Mouse (Mus musculus): ENCODE results near the gene Chst10.

The Chst10 gene

GRCm38 (mm10) chr1:38866242-38866641 lies 31.7 kb downstream of the Chst10 start:
- no peak for DNase-seq (ENCODE audit: low spot score)

DNA sequence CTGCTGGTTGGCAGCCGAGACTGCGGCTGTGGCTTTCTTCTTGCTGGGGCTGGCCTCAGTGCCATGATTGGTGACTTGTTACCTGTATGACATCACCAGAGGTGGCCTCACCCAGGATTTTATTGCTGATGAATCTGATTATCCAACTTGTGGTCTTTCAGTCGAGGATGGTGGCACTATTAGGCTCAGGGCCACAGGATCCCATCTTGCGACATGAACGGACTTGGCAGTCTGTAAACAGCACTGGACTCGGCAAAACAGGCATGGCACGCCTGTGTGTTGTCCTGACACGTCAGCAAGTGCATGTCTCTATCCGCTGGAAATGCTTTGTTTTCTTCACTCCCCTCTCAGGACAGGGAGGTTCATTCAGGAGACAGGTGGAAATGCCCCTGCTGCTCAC lies 33.6 kb downstream of the Chst10 start:
- DNase-seq (ENCODE audit: low spot score): no peak

- DNase-seq (ENCODE audit: low spot score): no peak
Measured at GRCm38 (mm10) chr1:38862213-38862612, 35.7 kb downstream of the Chst10 start.

DNA sequence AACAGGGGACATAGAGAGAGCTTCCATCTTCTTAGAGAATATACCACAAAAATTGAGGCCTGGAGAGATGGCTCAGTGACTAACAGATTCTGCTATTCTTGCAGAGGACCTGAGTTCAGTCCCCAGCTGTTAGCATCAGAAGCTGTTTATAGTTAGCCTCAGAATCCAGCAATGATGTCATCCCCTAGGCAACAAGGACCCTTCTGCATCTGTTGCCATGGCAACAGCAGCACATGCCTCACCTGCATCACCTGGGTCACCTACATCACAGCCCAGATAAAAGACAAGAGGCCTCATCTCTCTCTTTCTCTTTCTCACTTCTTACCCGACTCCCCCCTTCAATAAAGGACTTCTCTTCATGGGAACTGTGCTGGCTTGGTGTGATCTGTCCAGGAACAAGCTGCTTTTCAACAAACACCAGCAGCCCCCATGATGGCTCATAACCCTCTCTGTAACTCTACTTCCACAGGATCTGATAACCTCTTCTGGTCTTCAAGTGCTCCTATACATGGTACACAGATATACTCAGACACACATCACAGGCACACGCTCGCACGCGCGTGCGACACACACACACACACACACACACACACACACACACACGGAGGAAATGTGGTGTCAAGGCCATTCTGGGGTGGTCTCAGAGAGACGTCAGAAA lies 37.0 kb downstream of the Chst10 start:
- no peak for DNase-seq (ENCODE audit: low spot score)

DNA sequence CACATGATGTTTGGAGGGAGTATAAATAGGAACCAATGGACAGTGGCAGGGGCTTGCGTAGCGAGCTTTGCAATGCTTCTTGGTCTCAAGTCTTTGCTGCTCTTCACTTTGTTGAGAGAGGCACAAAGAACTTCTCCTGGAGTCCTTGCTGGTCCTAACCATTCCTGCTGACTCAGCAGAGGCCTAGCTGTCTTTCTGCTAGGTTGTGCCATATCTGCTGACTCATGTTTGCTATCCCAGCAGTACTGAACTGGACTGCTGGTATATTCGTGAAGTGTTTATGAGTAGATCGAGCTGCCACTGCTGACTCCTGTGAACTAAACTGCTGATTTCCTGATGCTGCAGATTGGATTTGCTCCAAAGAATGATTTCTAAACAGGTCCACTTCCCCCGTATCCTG lies 37.8 kb downstream of the Chst10 start:
- DNase-seq (ENCODE audit: low spot score): no peak

GRCm38 (mm10) chr1:38856196-38856595 lies 41.8 kb downstream of the Chst10 start:
- peak; percentile 25 for DNase-seq (ENCODE audit: low spot score)

DNA sequence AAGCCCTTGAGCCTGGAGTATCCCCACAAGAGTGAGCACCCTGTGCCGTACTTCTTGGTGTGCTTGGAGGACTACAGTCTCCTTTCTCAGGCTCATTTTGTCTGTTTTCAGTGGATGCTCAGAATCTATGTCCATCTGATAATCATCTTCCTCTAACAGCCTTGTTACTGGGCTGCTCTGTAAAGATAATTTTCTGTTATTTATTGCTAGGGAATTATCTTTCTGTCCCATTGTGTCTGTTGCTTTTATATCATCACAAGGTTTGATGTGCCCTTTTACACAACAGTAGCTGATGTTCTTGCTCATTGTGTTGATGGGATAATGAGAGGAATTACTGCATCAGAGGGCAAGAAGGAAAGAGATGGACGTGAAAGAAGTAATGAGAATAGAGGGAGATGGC lies 45.7 kb downstream of the Chst10 start:
- no peak for DNase-seq (ENCODE audit: low spot score)

DNA sequence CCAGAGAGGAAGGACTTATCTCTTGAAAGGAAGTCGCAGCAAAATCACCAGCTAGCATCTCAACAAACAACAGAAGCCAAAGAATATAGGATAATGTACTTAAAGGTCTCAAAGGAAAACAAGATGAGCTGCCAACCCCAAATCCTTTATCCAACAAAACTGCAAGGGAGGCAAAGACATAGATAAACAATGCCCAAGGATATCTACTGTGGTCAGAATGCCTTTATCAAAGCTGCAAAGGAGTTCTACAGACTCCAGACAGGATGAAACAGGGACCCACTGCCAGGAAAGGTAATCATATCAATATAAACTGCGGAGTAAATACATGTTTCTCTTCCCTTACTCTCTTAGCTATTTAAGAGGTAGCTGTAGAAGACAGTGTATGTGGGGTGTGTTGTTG lies 47.3 kb downstream of the Chst10 start:
- DNase-seq (ENCODE audit: low spot score): no peak

DNA sequence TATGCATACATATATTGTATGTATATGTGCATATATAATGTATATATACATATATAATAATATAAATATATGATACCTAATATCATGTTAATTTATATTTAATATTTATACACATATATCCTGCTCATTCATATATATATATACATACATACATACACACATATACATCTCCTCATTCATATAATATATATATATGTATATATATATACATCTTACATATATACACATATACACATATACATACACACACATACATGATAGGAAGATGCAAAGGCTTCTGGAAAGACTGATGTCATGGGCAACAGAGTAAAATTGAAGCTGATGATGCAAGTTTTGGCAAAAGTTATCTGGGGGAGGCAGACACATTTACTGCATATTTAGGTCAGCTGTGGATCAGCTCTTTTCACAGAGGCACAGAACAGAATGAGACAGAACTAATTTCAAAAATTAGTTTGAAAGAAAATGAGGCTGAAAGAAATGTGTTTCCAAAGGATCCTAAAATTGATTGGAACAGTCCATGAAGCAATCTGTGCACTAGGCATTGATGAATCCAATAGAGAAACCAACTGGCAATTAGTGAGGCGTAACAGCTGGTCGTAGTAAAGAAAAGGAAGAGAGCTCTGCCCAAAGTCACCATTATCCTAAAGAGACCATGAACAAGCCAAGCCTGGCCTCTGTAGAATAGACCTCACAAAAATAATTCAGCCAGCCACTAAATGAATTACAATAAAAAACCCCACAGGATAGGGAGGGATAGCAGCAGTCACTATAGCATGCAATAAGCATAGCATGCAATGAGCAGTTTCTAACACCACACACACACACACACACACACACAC lies 49.3 kb downstream of the Chst10 start:
- no peak for DNase-seq (ENCODE audit: low spot score)

GRCm38 (mm10) chr1:38847975-38848374 lies 50.0 kb downstream of the Chst10 start:
- no peak for DNase-seq (ENCODE audit: low spot score)

DNA sequence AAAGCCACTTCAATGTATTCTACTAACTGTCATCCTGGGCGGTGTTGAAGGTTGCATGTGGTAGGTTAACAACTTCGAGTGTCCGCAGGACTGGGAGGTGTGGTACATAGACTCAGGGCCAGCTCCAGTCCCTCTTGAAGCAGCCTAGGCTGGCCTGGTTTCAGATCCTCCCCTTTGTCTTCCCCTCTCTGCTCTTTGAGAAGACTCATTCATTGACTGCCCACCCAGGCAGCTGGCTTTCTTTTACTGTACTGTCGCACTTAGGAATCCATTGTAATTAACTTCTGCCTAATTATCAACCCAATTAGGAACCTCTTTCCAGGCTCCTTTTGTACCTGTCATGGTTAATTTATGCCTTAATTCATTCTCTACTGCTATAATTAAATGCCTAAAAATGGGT lies 54.7 kb downstream of the Chst10 start:
- DNase-seq (ENCODE audit: low spot score): no peak

- no peak for DNase-seq (ENCODE audit: low spot score)
Measured at GRCm38 (mm10) chr1:38842861-38843260, 55.1 kb downstream of the Chst10 start.

- no peak for DNase-seq (ENCODE audit: low spot score)
Measured at GRCm38 (mm10) chr1:38839944-38840343, 58.0 kb downstream of the Chst10 start.

GRCm38 (mm10) chr1:38836477-38836872 lies 61.5 kb downstream of the Chst10 start, which contains the start of gene Lonrf2:
Lonrf2 (minus strand) TSS chr1:38836711.
- no peak for DNase-seq (ENCODE audit: low spot score)

DNA sequence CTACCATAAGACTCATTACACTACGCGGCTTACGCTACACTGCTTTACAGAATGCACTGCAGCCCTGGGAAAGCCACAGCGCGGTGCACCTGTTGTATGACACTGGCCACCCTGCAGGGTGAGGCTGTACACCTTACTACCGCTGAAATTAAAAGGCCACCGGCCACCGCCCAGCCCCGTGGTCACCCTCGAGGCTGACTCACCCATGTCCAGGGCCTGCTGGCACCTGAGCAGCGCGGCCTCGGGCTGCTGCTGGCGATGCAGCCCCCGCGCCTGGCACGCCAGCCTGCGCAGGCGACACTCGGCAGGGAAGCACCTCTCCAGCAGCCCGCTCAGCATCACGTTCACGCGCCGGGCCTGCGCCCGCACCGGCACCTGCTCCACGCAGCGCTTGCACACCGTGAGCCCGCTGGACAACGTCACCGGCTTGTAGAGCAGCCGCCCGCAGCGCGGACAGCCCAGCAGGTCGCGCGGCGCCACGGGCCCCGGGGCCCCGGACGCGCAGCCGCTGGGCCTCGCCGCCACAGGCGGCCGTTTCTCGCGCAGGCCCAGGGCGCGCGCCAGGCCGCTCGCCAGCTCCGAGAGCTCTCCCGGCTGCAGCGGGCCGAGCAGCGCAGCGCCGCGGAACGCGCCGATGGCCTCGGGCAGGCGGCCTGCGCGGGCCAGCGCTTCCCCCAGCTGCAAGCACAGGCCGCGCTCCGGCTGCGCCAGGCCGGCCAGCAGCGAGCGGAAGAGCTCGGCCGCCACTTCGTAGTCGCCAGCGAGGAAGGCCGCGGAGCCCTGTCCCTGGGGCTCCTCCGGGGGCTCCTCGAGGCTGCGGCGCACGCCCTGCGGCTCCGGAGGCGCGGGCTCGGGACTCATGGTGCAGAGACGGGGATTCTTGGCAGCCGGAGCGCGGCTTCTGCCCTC lies 62.1 kb downstream of the Chst10 start:
- no peak for DNase-seq (ENCODE audit: low spot score)

- DNase-seq (ENCODE audit: low spot score): no peak
Measured at GRCm38 (mm10) chr1:38834899-38835298, 63.1 kb downstream of the Chst10 start.

DNA sequence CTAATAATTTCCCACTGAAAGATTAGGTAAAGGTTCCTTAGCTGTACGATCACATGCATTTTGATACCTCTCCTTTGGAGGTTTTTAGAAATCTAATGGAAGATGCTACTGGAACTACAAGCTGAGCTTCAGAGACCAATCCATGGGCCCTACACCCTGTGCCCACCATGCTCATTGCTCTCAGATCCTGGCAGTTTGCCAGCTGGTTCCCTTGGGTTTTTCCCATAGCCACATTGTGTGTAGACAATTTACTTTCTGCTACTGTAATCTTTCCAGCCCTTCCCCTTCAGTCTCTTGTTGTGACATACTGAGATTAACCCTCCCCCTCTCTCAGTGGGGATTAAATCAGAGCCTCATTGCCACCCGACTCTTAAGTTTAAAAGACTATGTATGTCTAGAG lies 73.0 kb downstream of the Chst10 start:
- DNase-seq (ENCODE audit: low spot score): no peak

DNA sequence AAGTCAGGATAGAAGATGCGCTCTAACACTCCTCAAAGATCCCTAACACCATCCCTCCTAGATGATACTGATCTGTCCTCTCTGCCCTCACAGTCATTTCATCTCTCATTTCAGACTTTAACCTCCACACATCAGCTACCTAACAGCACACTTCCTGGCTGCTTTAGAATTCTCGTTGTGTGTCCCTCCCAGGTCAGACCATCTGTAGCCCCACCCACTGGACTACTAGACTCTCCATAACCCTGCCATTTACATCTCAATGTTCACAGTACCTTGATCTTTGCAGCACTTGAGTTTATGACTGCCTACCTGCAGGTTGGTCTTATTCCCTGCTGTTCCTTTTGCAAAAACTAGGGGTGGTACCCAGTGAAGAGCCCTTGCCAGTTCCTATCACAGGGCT lies 74.1 kb downstream of the Chst10 start:
- no peak for DNase-seq (ENCODE audit: low spot score)

- no peak for DNase-seq (ENCODE audit: low spot score)
Measured at GRCm38 (mm10) chr1:38819691-38820090, 78.3 kb downstream of the Chst10 start.

GRCm38 (mm10) chr1:38817671-38818070 lies 80.3 kb downstream of the Chst10 start:
- DNase-seq (ENCODE audit: low spot score): no peak

GRCm38 (mm10) chr1:38817268-38817667 lies 80.7 kb downstream of the Chst10 start:
- DNase-seq (ENCODE audit: low spot score): no peak

- DNase-seq (ENCODE audit: low spot score): no peak
Measured at GRCm38 (mm10) chr1:38816306-38816705, 81.7 kb downstream of the Chst10 start.

Data from c-Kit-positive CD71-positive TER-119-positive erythroid progenitor cells, embryonic 14.5 days (primary cell).